Mouse (Mus musculus): ENCODE measurements around the gene Slamf7. TPM values are rescaled to one million over a fixed set of nuclear protein-coding genes. Genes with fewer than 3 reads are reported as not detected.

The Slamf7 gene
- polyA plus RNA-seq, 1 experiment from 2014 or later: not detected

- Histone ChIP-seq H3K9me3 (replicated peaks) (no peaks in the 10 kb centered on the region), H3K4me3 (no peak overlapping the region), H3K4me1 (replicated peaks) (no peaks in the 10 kb centered on the region), H3K9ac (no peak overlapping the region), H3K27ac (ENCODE audit: poor library complexity, severe bottlenecking) (no peak overlapping the region), H3K27me3 (replicated peaks) (peaks cover 6% of the 10 kb centered on the region; the same call in 1 of the 2 replicates), H3K4me2 (no peak overlapping the region), H3K36me3 (no peaks in the 10 kb centered on the region)
- 24% methylated on average over 1 of the region's 1 CpGs for WGBS
- no peak for ATAC-seq (ENCODE audit: insufficient number of reproducible peaks, low FRiP score)
These were observed 42.1 kb downstream of the Slamf7 start for GRCm38 (mm10) chr1:171610781-171611180.

- Histone ChIP-seq H3K9ac (no peak overlapping the region), H3K4me1 (replicated peaks) (no peaks in the 10 kb centered on the region), H3K36me3 (no peaks in the 10 kb centered on the region), H3K27ac (ENCODE audit: poor library complexity, severe bottlenecking) (no peak overlapping the region), H3K4me2 (no peak overlapping the region), H3K27me3 (replicated peaks) (peaks cover 6% of the 10 kb centered on the region; the same call in 1 of the 2 replicates), H3K9me3 (replicated peaks) (no peaks in the 10 kb centered on the region), H3K4me3 (no peak overlapping the region)
- WGBS: 84% methylated on average over 2 of the region's 2 CpGs
- ATAC-seq (ENCODE audit: insufficient number of reproducible peaks, low FRiP score): no peak
These were observed 42.8 kb downstream of the Slamf7 start for GRCm38 (mm10) chr1:171610026-171610425.

GRCm38 (mm10) chr1:171607176-171607575 is 45.7 kb downstream of the Slamf7 start, which contains the start of gene Ly9:
TSS of gene Ly9 (minus strand) at chr1:171607410.
- Histone ChIP-seq H3K9ac (no peak within 1 kb of the TSS), H3K4me3 (no peak within 1 kb of the TSS), H3K4me2 (no peak within 1 kb of the TSS), H3K27me3 (replicated peaks) (no peaks in the 10 kb centered on the region), H3K9me3 (replicated peaks) (no peaks in the 10 kb centered on the region), H3K4me1 (replicated peaks) (no peaks in the 10 kb centered on the region), H3K36me3 (no peaks in the 10 kb centered on the region), H3K27ac (ENCODE audit: poor library complexity, severe bottlenecking) (no peak within 1 kb of the TSS)
- no peak for ATAC-seq (ENCODE audit: insufficient number of reproducible peaks, low FRiP score)
- WGBS: 73% methylated on average over 9 of the region's 9 CpGs

- Histone ChIP-seq H3K36me3 (no peaks in the 10 kb centered on the region), H3K9ac (no peak overlapping the region), H3K27me3 (replicated peaks) (no peaks in the 10 kb centered on the region), H3K27ac (ENCODE audit: poor library complexity, severe bottlenecking) (no peak overlapping the region), H3K9me3 (replicated peaks) (no peaks in the 10 kb centered on the region), H3K4me2 (no peak overlapping the region), H3K4me3 (no peak overlapping the region), H3K4me1 (replicated peaks) (no peaks in the 10 kb centered on the region)
- no peak for ATAC-seq (ENCODE audit: insufficient number of reproducible peaks, low FRiP score)
- 77% methylated on average over 3 of the region's 3 CpGs for WGBS
These were observed 46.2 kb downstream of the Slamf7 start for GRCm38 (mm10) chr1:171606656-171607055.

GRCm38 (mm10) chr1:171604686-171605085 is 48.1 kb downstream of the Slamf7 start:
- 76% methylated on average over 3 of the region's 3 CpGs for WGBS
- Histone ChIP-seq H3K9ac (no peak overlapping the region), H3K4me1 (replicated peaks) (no peaks in the 10 kb centered on the region), H3K4me3 (no peak overlapping the region), H3K36me3 (no peaks in the 10 kb centered on the region), H3K27ac (ENCODE audit: poor library complexity, severe bottlenecking) (no peak overlapping the region), H3K27me3 (replicated peaks) (no peaks in the 10 kb centered on the region), H3K4me2 (no peak overlapping the region), H3K9me3 (replicated peaks) (no peaks in the 10 kb centered on the region)
- ATAC-seq (ENCODE audit: insufficient number of reproducible peaks, low FRiP score): no peak

GRCm38 (mm10) chr1:171584584-171584983 is 68.3 kb downstream of the Slamf7 start:
- 47% methylated on average over 2 of the region's 2 CpGs for WGBS
- Histone ChIP-seq H3K4me1 (replicated peaks) (no peaks in the 10 kb centered on the region), H3K4me2 (no peak overlapping the region), H3K36me3 (no peaks in the 10 kb centered on the region), H3K27me3 (replicated peaks) (no peaks in the 10 kb centered on the region; the same call in 1 of the 2 replicates), H3K9me3 (replicated peaks) (no peaks in the 10 kb centered on the region), H3K9ac (no peak overlapping the region), H3K4me3 (no peak overlapping the region), H3K27ac (ENCODE audit: poor library complexity, severe bottlenecking) (no peak overlapping the region)
- no peak for ATAC-seq (ENCODE audit: insufficient number of reproducible peaks, low FRiP score)

Small RNAs within 50 kb of the gene (microRNA-seq; reads per million reads assigned to microRNA genes)
- not detected for gene Mir7683

Other genes with a start within 250 kb of the Slamf7 start
- 62.7 and 65.1 TPM in 2 replicates for gene Usf1, start 241.7 kb downstream of the Slamf7 start, polyA plus RNA-seq (2016; fragmentation: Nextera tagmentation; extraction: Ambion mirVana)
- gene Tstd1, start 234.2 kb downstream of the Slamf7 start, polyA plus RNA-seq (2016; fragmentation: Nextera tagmentation; extraction: Ambion mirVana): 1.9 and 3.6 TPM in 2 replicates
- 70.7 and 71.0 TPM in 2 replicates for gene F11r, start 215.5 kb downstream of the Slamf7 start, polyA plus RNA-seq (2016; fragmentation: Nextera tagmentation; extraction: Ambion mirVana)
- 12.4 and 13.3 TPM in 2 replicates for gene Alyref2, start 149.6 kb downstream of the Slamf7 start, polyA plus RNA-seq (2016; fragmentation: Nextera tagmentation; extraction: Ambion mirVana)
- gene Itln1, start 117.7 kb downstream of the Slamf7 start, polyA plus RNA-seq (2016; fragmentation: Nextera tagmentation; extraction: Ambion mirVana): not detected in 2 replicates
- gene Cd244a, start 93.8 kb downstream of the Slamf7 start, polyA plus RNA-seq (2016; fragmentation: Nextera tagmentation; extraction: Ambion mirVana): not detected in 2 replicates
- gene Ly9, start 45.6 kb downstream of the Slamf7 start, polyA plus RNA-seq (2016; fragmentation: Nextera tagmentation; extraction: Ambion mirVana): 0.10 TPM in 1 of 2 replicates, not detected in the other
- 0.69 and 0.86 TPM in 2 replicates for gene Cd48, start 29.0 kb upstream of the Slamf7 start, polyA plus RNA-seq (2016; fragmentation: Nextera tagmentation; extraction: Ambion mirVana)
- 0.28 and 0.57 TPM in 2 replicates for gene Slamf1, start 114.1 kb upstream of the Slamf7 start, polyA plus RNA-seq (2016; fragmentation: Nextera tagmentation; extraction: Ambion mirVana)
- gene Cd84, start 186.7 kb upstream of the Slamf7 start, polyA plus RNA-seq (2016; fragmentation: Nextera tagmentation; extraction: Ambion mirVana): 0.98 and 1.7 TPM in 2 replicates
- gene Gm10521, start 242.6 kb upstream of the Slamf7 start, polyA plus RNA-seq (2016; fragmentation: Nextera tagmentation; extraction: Ambion mirVana): not detected in 2 replicates

All from heart, embryonic 12.5 days (tissue).